In the genomic region with DNA sequence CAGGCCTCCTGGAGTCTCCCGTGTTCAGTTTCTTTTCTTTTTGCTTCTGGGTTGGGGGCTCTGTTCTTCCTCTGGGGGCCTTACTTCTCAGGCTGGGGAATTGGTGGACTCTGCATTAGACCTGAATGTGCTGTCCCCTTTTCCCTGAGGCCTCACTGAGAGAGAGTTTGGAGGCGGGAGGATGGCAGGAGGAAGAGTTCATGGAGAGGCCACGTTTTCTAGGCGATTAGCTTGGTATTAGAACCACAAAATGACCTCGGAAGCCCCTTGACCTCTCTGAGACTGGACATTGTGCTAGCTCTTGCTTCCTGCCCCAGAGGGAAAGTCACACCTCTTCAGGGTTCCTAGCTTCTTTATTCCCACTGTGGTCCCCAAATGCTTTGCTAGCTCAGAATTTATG, we compare ENCODE assay signal across 15 mouse cellular contexts. TPM values are rescaled to one million over a fixed set of nuclear protein-coding genes. Genes with fewer than 3 reads are reported as not detected.
DNase-seq lines count a peak whose midpoint lies in the region; ATAC-seq and TF ChIP-seq lines count a peak whose summit lies in the region.
"Had no signal": no experiment of that assay in that cellular context is flagged by ENCODE, and none has a peak within 500 bp of the region (broad histone marks: within the 10 kb centered on the region; RNA-seq: fewer than 3 reads in every experiment).

No protein-coding gene starts in this region.

- H3K4me2 ChIP-seq in kidney, embryonic 16.5 days (replicated peaks; ENCODE audit: low read depth, low read length) = peak overlapping the region; percentile 90
- H3K4me2 ChIP-seq in hindbrain, embryonic 12.5 days (replicated peaks) = peak overlapping the region; percentile 62
- peak overlapping the region; percentile 100 for H3K4me2 ChIP-seq in neural tube, embryonic 14.5 days (ENCODE audit: low read depth, low read length)
- no peak overlapping the region for H3K4me2 ChIP-seq in forebrain, postnatal 0 days (ENCODE audit: low read depth)

- H3K36me3 ChIP-seq in kidney, embryonic 16.5 days (ENCODE audit: insufficient read depth, low read length) = no peaks in the 10 kb centered on the region; the same call in 1 of the 2 replicates
- no peaks in the 10 kb centered on the region for H3K36me3 ChIP-seq in hindbrain, embryonic 12.5 days
- H3K36me3 ChIP-seq in neural tube, embryonic 14.5 days (ENCODE audit: control insufficient read depth, insufficient read depth, low read length) = peaks cover 6% of the 10 kb centered on the region
- H3K36me3 ChIP-seq in forebrain, postnatal 0 days (ENCODE audit: insufficient read depth) = no peaks in the 10 kb centered on the region
- H3K36me3 ChIP-seq: midbrain, embryonic 10.5 days had no signal

- ATAC-seq in kidney, embryonic 16.5 days (ENCODE audit: low FRiP score, low TSS enrichment) = no peak
- no peak for ATAC-seq in hindbrain, embryonic 12.5 days (ENCODE audit: low FRiP score)
- no peak for ATAC-seq in neural tube, embryonic 14.5 days (ENCODE audit: low read depth)
- ATAC-seq in forebrain, postnatal 0 days = no peak

- H3K4me3 ChIP-seq in kidney, embryonic 16.5 days (ENCODE audit: low read length) = peak overlapping the region; percentile 71
- H3K4me3 ChIP-seq in hindbrain, embryonic 12.5 days = peak overlapping the region; percentile 42
- peak overlapping the region; percentile 95 for H3K4me3 ChIP-seq in neural tube, embryonic 14.5 days (ENCODE audit: low read depth, low read length)
- no peak overlapping the region for H3K4me3 ChIP-seq in forebrain, postnatal 0 days (ENCODE audit: low read depth, low read length)
- H3K4me3 ChIP-seq: erythroblast, embryonic 14.5 days; left cerebral cortex, adult 2 months; midbrain, embryonic 10.5 days had no signal

- peak overlapping the region; percentile 90 for H3K9ac ChIP-seq in kidney, embryonic 16.5 days (replicated peaks; ENCODE audit: low read length)
- H3K9ac ChIP-seq in hindbrain, embryonic 12.5 days = peak overlapping the region; percentile 85
- peak overlapping the region; percentile 100 for H3K9ac ChIP-seq in neural tube, embryonic 14.5 days (replicated peaks; ENCODE audit: low read depth, low read length)
- H3K9ac ChIP-seq in forebrain, postnatal 0 days = no peak overlapping the region
- H3K9ac ChIP-seq: liver, embryonic 14.5 days had no signal

- no peak for TF ChIP-seq CTCF in forebrain, postnatal 0 days (IDR thresholded peaks at IDR 0.05; ENCODE audit: low read depth)

- H3K9me3 ChIP-seq in kidney, embryonic 16.5 days (ENCODE audit: low read length) = no peaks in the 10 kb centered on the region
- no peaks in the 10 kb centered on the region for H3K9me3 ChIP-seq in hindbrain, embryonic 12.5 days (replicated peaks)
- no peaks in the 10 kb centered on the region for H3K9me3 ChIP-seq in neural tube, embryonic 14.5 days (ENCODE audit: control insufficient read depth, low read length)
- no peaks in the 10 kb centered on the region for H3K9me3 ChIP-seq in forebrain, postnatal 0 days (ENCODE audit: low read length)
- H3K9me3 ChIP-seq: midbrain, embryonic 10.5 days had no signal

- H3K27ac ChIP-seq in kidney, embryonic 16.5 days (ENCODE audit: low read length) = peak overlapping the region; percentile 99
- H3K27ac ChIP-seq in hindbrain, embryonic 12.5 days = peak overlapping the region; percentile 95
- H3K27ac ChIP-seq in neural tube, embryonic 14.5 days (ENCODE audit: low read depth, low read length) = peak overlapping the region; percentile 100
- no peak overlapping the region for H3K27ac ChIP-seq in forebrain, postnatal 0 days (ENCODE audit: low read depth, low read length)
- H3K27ac ChIP-seq: left cerebral cortex, adult 2 months; liver, embryonic 14.5 days; midbrain, embryonic 10.5 days had no signal

- H3K27me3 ChIP-seq in kidney, embryonic 16.5 days (ENCODE audit: insufficient read depth, low read length) = no peaks in the 10 kb centered on the region
- peaks cover 99% of the 10 kb centered on the region for H3K27me3 ChIP-seq in hindbrain, embryonic 12.5 days
- no peaks in the 10 kb centered on the region for H3K27me3 ChIP-seq in neural tube, embryonic 14.5 days (ENCODE audit: control insufficient read depth, insufficient read depth, low read length)
- peaks cover 100% of the 10 kb centered on the region for H3K27me3 ChIP-seq in forebrain, postnatal 0 days (ENCODE audit: insufficient read depth, low read length)
- H3K27me3 ChIP-seq: CH12.LX had no signal

- no peak for DNase-seq in kidney, adult 18-20 months
- DNase-seq in embryo, embryonic 9.5 days (ENCODE audit: extremely low spot score) = peak; percentile 79
- no peak for DNase-seq in MN1 (ENCODE audit: low spot score)
- no peak for DNase-seq in forebrain, postnatal 0 days
- DNase-seq: cerebellum, adult 9-10 months; heart, adult 18-20 months; thymus, postnatal 25 days had no signal

- H3K4me1 ChIP-seq in kidney, embryonic 16.5 days (ENCODE audit: insufficient read depth, low read length) = peaks cover 85% of the 10 kb centered on the region
- no peaks in the 10 kb centered on the region for H3K4me1 ChIP-seq in hindbrain, embryonic 12.5 days
- peaks cover 69% of the 10 kb centered on the region for H3K4me1 ChIP-seq in neural tube, embryonic 14.5 days (ENCODE audit: control insufficient read depth, insufficient read depth, low read length)
- H3K4me1 ChIP-seq in forebrain, postnatal 0 days (ENCODE audit: insufficient read depth) = no peaks in the 10 kb centered on the region

- WGBS in kidney, embryonic 16.5 days = 8% methylated on average over 5 of the region's 5 CpGs
- under 1% methylated on average over 5 of the region's 5 CpGs for WGBS in hindbrain, embryonic 12.5 days
- under 1% methylated on average over 5 of the region's 5 CpGs for WGBS in neural tube, embryonic 14.5 days
- 2% methylated on average over 5 of the region's 5 CpGs for WGBS in forebrain, postnatal 0 days

RNA-seq across cellular contexts. Expression of a gene that starts 1.0 kb away (rescaled TPM):
- polyA plus RNA-seq in kidney, embryonic 16.5 days (2015; fragmentation: Nextera tagmentation; extraction: Ambion mirVana) = 3.7 and 4.3 TPM in 2 replicates
- polyA plus RNA-seq in hindbrain, embryonic 12.5 days (2016; fragmentation: Nextera tagmentation; extraction: Ambion mirVana) = 15.3 and 19.3 TPM in 2 replicates
- polyA plus RNA-seq in neural tube, embryonic 14.5 days (2014; fragmentation: Nextera tagmentation; extraction: Ambion mirVana) = 13.5 and 13.9 TPM in 2 replicates
- total RNA-seq in forebrain, postnatal 0 days (2014; rRNA removed) = not detected in 2 replicates
- polyA plus RNA-seq in forebrain, postnatal 0 days (2015; fragmentation: Nextera tagmentation; extraction: Ambion mirVana) = not detected in 2 replicates
- total RNA-seq: left cerebral cortex, adult 2 months had no signal
- polyA plus RNA-seq: erythroblast, embryonic 14.5 days; midbrain, embryonic 10.5 days had no signal

RNA-seq across cellular contexts. Expression of a gene that starts 6.1 kb away (rescaled TPM):
- polyA plus RNA-seq in kidney, embryonic 16.5 days (2015; fragmentation: Nextera tagmentation; extraction: Ambion mirVana) = 4.1 and 6.2 TPM in 2 replicates
- polyA plus RNA-seq in hindbrain, embryonic 12.5 days (2016; fragmentation: Nextera tagmentation; extraction: Ambion mirVana) = 7.7 and 8.1 TPM in 2 replicates
- 3.4 and 4.1 TPM in 2 replicates for polyA plus RNA-seq in neural tube, embryonic 14.5 days (2014; fragmentation: Nextera tagmentation; extraction: Ambion mirVana)
- not detected in 2 replicates for total RNA-seq in forebrain, postnatal 0 days (2014; rRNA removed)
- not detected in 2 replicates for polyA plus RNA-seq in forebrain, postnatal 0 days (2015; fragmentation: Nextera tagmentation; extraction: Ambion mirVana)
- total RNA-seq: left cerebral cortex, adult 2 months had no signal
- polyA plus RNA-seq: erythroblast, embryonic 14.5 days; midbrain, embryonic 10.5 days had no signal

RNA-seq across cellular contexts. Expression of a gene that starts 21.0 kb away (rescaled TPM):
- 19.2 and 24.3 TPM in 2 replicates for polyA plus RNA-seq in kidney, embryonic 16.5 days (2015; fragmentation: Nextera tagmentation; extraction: Ambion mirVana)
- 74.3 and 126 TPM in 2 replicates for polyA plus RNA-seq in hindbrain, embryonic 12.5 days (2016; fragmentation: Nextera tagmentation; extraction: Ambion mirVana)
- 49.1 and 52.4 TPM in 2 replicates for polyA plus RNA-seq in neural tube, embryonic 14.5 days (2014; fragmentation: Nextera tagmentation; extraction: Ambion mirVana)
- not detected in 2 replicates for total RNA-seq in forebrain, postnatal 0 days (2014; rRNA removed)
- not detected in 2 replicates for polyA plus RNA-seq in forebrain, postnatal 0 days (2015; fragmentation: Nextera tagmentation; extraction: Ambion mirVana)
- total RNA-seq: left cerebral cortex, adult 2 months had no signal
- polyA plus RNA-seq: erythroblast, embryonic 14.5 days; midbrain, embryonic 10.5 days had no signal

RNA-seq across cellular contexts. Expression of a gene that starts 26.2 kb away (rescaled TPM):
- 34.4 and 36.1 TPM in 2 replicates for polyA plus RNA-seq in kidney, embryonic 16.5 days (2015; fragmentation: Nextera tagmentation; extraction: Ambion mirVana)
- polyA plus RNA-seq in hindbrain, embryonic 12.5 days (2016; fragmentation: Nextera tagmentation; extraction: Ambion mirVana) = 58.2 and 73.9 TPM in 2 replicates
- polyA plus RNA-seq in neural tube, embryonic 14.5 days (2014; fragmentation: Nextera tagmentation; extraction: Ambion mirVana) = 45.2 and 48.5 TPM in 2 replicates
- total RNA-seq in forebrain, postnatal 0 days (2014; rRNA removed) = not detected in 2 replicates
- not detected in 2 replicates for polyA plus RNA-seq in forebrain, postnatal 0 days (2015; fragmentation: Nextera tagmentation; extraction: Ambion mirVana)
- total RNA-seq: CH12.LX; left cerebral cortex, adult 2 months had no signal
- polyA plus RNA-seq: erythroblast, embryonic 14.5 days had no signal

RNA-seq across cellular contexts. Expression of a gene that starts 31.8 kb away (rescaled TPM):
- polyA plus RNA-seq in kidney, embryonic 16.5 days (2015; fragmentation: Nextera tagmentation; extraction: Ambion mirVana) = 50.3 and 55.7 TPM in 2 replicates
- 60.0 and 64.5 TPM in 2 replicates for polyA plus RNA-seq in hindbrain, embryonic 12.5 days (2016; fragmentation: Nextera tagmentation; extraction: Ambion mirVana)
- polyA plus RNA-seq in neural tube, embryonic 14.5 days (2014; fragmentation: Nextera tagmentation; extraction: Ambion mirVana) = 138 and 141 TPM in 2 replicates
- not detected in 2 replicates for total RNA-seq in forebrain, postnatal 0 days (2014; rRNA removed)
- not detected in 2 replicates for polyA plus RNA-seq in forebrain, postnatal 0 days (2015; fragmentation: Nextera tagmentation; extraction: Ambion mirVana)
- total RNA-seq: heart, adult 18-20 months; left cerebral cortex, adult 2 months had no signal
- polyA plus RNA-seq: erythroblast, embryonic 14.5 days; midbrain, embryonic 10.5 days had no signal

Comparison
In these comparisons a context has a peak if more than half of its experiments do, and no peak if none do; other contexts are left out.
1. RNA of a gene that starts 21.0 kb away (polyA plus RNA-seq): 74.3 to 126 TPM in hindbrain, embryonic 12.5 days, 49.1 to 52.4 TPM in neural tube, embryonic 14.5 days and 19.2 to 24.3 TPM in kidney, embryonic 16.5 days; not detected in forebrain, postnatal 0 days; every median in the first group is over 10 times any median in the second.